In genomic region chr1:188906175-188906574, GRCm38 (mm10) we compare ENCODE assay signal across 27 mouse cellular contexts.
"Had no signal": no experiment of that assay in that cellular context is flagged by ENCODE, and none has a peak within 500 bp of the region (broad histone marks: within the 10 kb centered on the region; RNA-seq: fewer than 3 reads in every experiment).

No protein-coding gene starts in this region.

- ATAC-seq: forebrain, embryonic 13.5 days; forebrain, embryonic 14.5 days; forebrain, embryonic 15.5 days; forebrain, embryonic 16.5 days; forebrain, postnatal 0 days had no signal

- H3K27ac ChIP-seq: embryonic facial prominence, embryonic 10.5 days; embryonic facial prominence, embryonic 12.5 days; embryonic facial prominence, embryonic 13.5 days; embryonic facial prominence, embryonic 15.5 days; forebrain, embryonic 10.5 days; forebrain, embryonic 12.5 days; forebrain, embryonic 13.5 days; forebrain, embryonic 15.5 days; gastrocnemius, adult 2 months had no signal

- H3K9ac ChIP-seq: embryonic facial prominence, embryonic 12.5 days; embryonic facial prominence, embryonic 13.5 days; embryonic facial prominence, embryonic 15.5 days; forebrain, embryonic 12.5 days; forebrain, embryonic 13.5 days; forebrain, embryonic 15.5 days; forebrain, postnatal 0 days had no signal

- H3K27me3 ChIP-seq: embryonic facial prominence, embryonic 13.5 days; embryonic facial prominence, embryonic 15.5 days; forebrain, embryonic 12.5 days; forebrain, embryonic 13.5 days; forebrain, embryonic 15.5 days had no signal

- DNase-seq: cerebellum, adult 18-20 months; cerebellum, adult 2 months; cerebellum, adult 8-10 months; cerebellum, adult 9-10 months; cerebellum, adult 9-11 months; cerebellum, postnatal 10 days; cerebellum, postnatal 14 days; cerebellum, postnatal 25 days; cerebellum, postnatal 36 days; embryo, embryonic 11 days; forebrain, postnatal 0 days; gastrocnemius, adult 2 months; gastrocnemius, postnatal 10 days; gastrocnemius, postnatal 14 days; gastrocnemius, postnatal 25 days; gastrocnemius, postnatal 36 days had no signal

- H3K4me1 ChIP-seq: embryonic facial prominence, embryonic 12.5 days; embryonic facial prominence, embryonic 13.5 days; embryonic facial prominence, embryonic 15.5 days; forebrain, embryonic 12.5 days; forebrain, embryonic 13.5 days; forebrain, embryonic 15.5 days had no signal

- H3K4me2 ChIP-seq: embryonic facial prominence, embryonic 12.5 days; embryonic facial prominence, embryonic 13.5 days; embryonic facial prominence, embryonic 15.5 days; forebrain, embryonic 12.5 days; forebrain, embryonic 13.5 days; forebrain, embryonic 15.5 days had no signal

- H3K9me3 ChIP-seq: embryonic facial prominence, embryonic 10.5 days; embryonic facial prominence, embryonic 12.5 days; embryonic facial prominence, embryonic 13.5 days; embryonic facial prominence, embryonic 15.5 days; forebrain, embryonic 10.5 days; forebrain, embryonic 12.5 days; forebrain, embryonic 13.5 days; forebrain, embryonic 15.5 days had no signal

- H3K36me3 ChIP-seq: embryonic facial prominence, embryonic 10.5 days; embryonic facial prominence, embryonic 12.5 days; embryonic facial prominence, embryonic 13.5 days; embryonic facial prominence, embryonic 15.5 days; forebrain, embryonic 10.5 days; forebrain, embryonic 12.5 days; forebrain, embryonic 15.5 days had no signal

- H3K4me3 ChIP-seq: embryonic facial prominence, embryonic 10.5 days; embryonic facial prominence, embryonic 12.5 days; embryonic facial prominence, embryonic 13.5 days; embryonic facial prominence, embryonic 15.5 days; erythroblast, embryonic 14.5 days; forebrain, embryonic 10.5 days; forebrain, embryonic 12.5 days; forebrain, embryonic 13.5 days; forebrain, embryonic 15.5 days; gastrocnemius, adult 2 months had no signal
